Mouse (Mus musculus) CH12.LX (cell line): ENCODE data around the gene Klc1. TPM values are rescaled to one million over a fixed set of nuclear protein-coding genes. Genes with fewer than 3 reads are reported as not detected.

Experiments used
- DNase-seq: peaks from one replicate; pipeline ENCODE4 v3.0.0-alpha.2; 2013; ENCODE audit errors: extremely low read depth
- H3K27ac ChIP-seq: 2 replicates; pipeline ENCODE4 v1.5.1; 2012; ENCODE audit warnings: low read depth, mild to moderate bottlenecking, control low read depth, moderate library complexity; ENCODE audit not compliant: insufficient read depth
- H3K27me3 ChIP-seq: replicated peaks from 2 replicates; pipeline ENCODE3; 2012; ENCODE audit warnings: inconsistent platforms
- H3K36me3 ChIP-seq, 2 experiments: replicated peaks in 1 of 2; 2 replicates each; pipeline versions ENCODE3 to v1.6.1; 2012; ENCODE audit warnings: inconsistent platforms in 1 of 2, low read length in 1 of 2, mild to moderate bottlenecking in 1 of 2, mixed read lengths in 1 of 2, moderate library complexity in 1 of 2; ENCODE audit not compliant: control insufficient read depth in 1 of 2, insufficient read depth in 1 of 2
- H3K4me1 ChIP-seq, 2 experiments: 2 replicates each; pipeline ENCODE4 v1.6.1; 2012; ENCODE audit warnings: inconsistent platforms in 1 of 2, moderate library complexity in 1 of 2; ENCODE audit not compliant: insufficient read depth in 2 of 2, control insufficient read depth in 1 of 2
- H3K4me2 ChIP-seq: 2 replicates; pipeline ENCODE4 v1.6.1; 2012; ENCODE audit warnings: low read depth, mild to moderate bottlenecking, control low read depth; ENCODE audit not compliant: poor library complexity, insufficient read depth, severe bottlenecking
- H3K4me3 ChIP-seq, 3 experiments: fragments of 150-350 bp in 1 of 3; sonication (generic) in 1 of 3; replicated peaks in 1 of 3; 2 replicates each; pipeline versions ENCODE3 to v1.5.1; 2011 to 2012; ENCODE audit warnings: low read depth in 2 of 3, low read length in 2 of 3, mild to moderate bottlenecking in 2 of 3, moderate library complexity in 2 of 3, control low read depth in 1 of 3, improper control_type of control experiment in 1 of 3, inconsistent platforms in 1 of 3, mixed read lengths in 1 of 3; ENCODE audit not compliant: poor library complexity in 1 of 3
- H3K79me2 ChIP-seq: replicated peaks from 2 replicates; pipeline ENCODE4 v1.6.1; 2012; ENCODE audit warnings: mild to moderate bottlenecking, moderate library complexity; ENCODE audit not compliant: control insufficient read depth, poor library complexity, insufficient read depth, severe bottlenecking; ENCODE audit errors: extremely low read depth
- H3K9ac ChIP-seq: 2 replicates; pipeline ENCODE4 v1.6.1; 2012; ENCODE audit warnings: low read depth, mild to moderate bottlenecking, control low read depth, moderate library complexity; ENCODE audit not compliant: insufficient read depth
- H3K9me3 ChIP-seq: replicated peaks from 2 replicates; pipeline ENCODE3; 2012; ENCODE audit warnings: low read length, inconsistent platforms, mixed read lengths
- BHLHE40 ChIP-seq: IDR thresholded peaks from 2 replicates; pipeline ENCODE4 v1.6.1; 2011; ENCODE audit warnings: mild to moderate bottlenecking, low read depth, low read length, improper control_type of control experiment
- CHD2 ChIP-seq: IDR thresholded peaks from 2 replicates; pipeline ENCODE4 v1.6.1; 2011; ENCODE audit warnings: low read length, improper control_type of control experiment
- CTCF ChIP-seq, 2 experiments: IDR thresholded peaks in 1 of 2; conservative IDR thresholded peaks in 1 of 2; 2 replicates each; pipeline ENCODE4 v1.5.1; 2011 to 2012; ENCODE audit warnings: low read depth in 2 of 2, low read length in 2 of 2, improper control_type of control experiment in 1 of 2, inconsistent platforms in 1 of 2, mild to moderate bottlenecking in 1 of 2, moderate library complexity in 1 of 2
- E2F4 ChIP-seq: IDR thresholded peaks from 2 replicates; pipeline ENCODE4 v1.6.1; 2011; ENCODE audit warnings: low read depth, low read length, improper control_type of control experiment; ENCODE audit not compliant: insufficient replicate concordance
- ELF1 ChIP-seq: IDR thresholded peaks from 2 replicates; pipeline ENCODE4 v1.6.1; 2014; ENCODE audit warnings: low read depth, mild to moderate bottlenecking, inconsistent platforms, low read length, improper control_type of control experiment
- EP300 ChIP-seq: IDR thresholded peaks from 2 replicates; pipeline ENCODE4 v1.6.1; 2011; ENCODE audit warnings: low read length, improper control_type of control experiment
- GABPA ChIP-seq: IDR thresholded peaks from 2 replicates; pipeline ENCODE4 v1.6.1; 2012; ENCODE audit warnings: low read depth, low read length, improper control_type of control experiment, inconsistent platforms; ENCODE audit not compliant: insufficient replicate concordance
- HCFC1 ChIP-seq: IDR thresholded peaks from 2 replicates; pipeline ENCODE4 v1.6.1; 2012; ENCODE audit warnings: low read depth, mild to moderate bottlenecking, inconsistent platforms, low read length, improper control_type of control experiment
- JUN ChIP-seq: IDR thresholded peaks from 2 replicates; pipeline ENCODE4 v1.6.1; 2011; ENCODE audit warnings: low read depth, mild to moderate bottlenecking, low read length, improper control_type of control experiment, moderate library complexity; ENCODE audit not compliant: insufficient read depth
- KAT2A ChIP-seq: IDR thresholded peaks from 2 replicates; pipeline ENCODE4 v1.6.1; 2012; ENCODE audit warnings: low read length, improper control_type of control experiment, inconsistent platforms; ENCODE audit not compliant: insufficient replicate concordance
- MAFK ChIP-seq: IDR thresholded peaks from 2 replicates; pipeline ENCODE4 v1.6.1; 2011; ENCODE audit warnings: low read length, improper control_type of control experiment; ENCODE audit not compliant: insufficient replicate concordance
- MXI1 ChIP-seq: IDR thresholded peaks from 2 replicates; pipeline ENCODE4 v1.6.1; 2011; ENCODE audit warnings: mild to moderate bottlenecking, low read depth, low read length, improper control_type of control experiment
- NRF1 ChIP-seq: IDR thresholded peaks from 2 replicates; pipeline ENCODE4 v1.6.1; 2014; ENCODE audit warnings: low read depth, mild to moderate bottlenecking, inconsistent platforms, low read length, improper control_type of control experiment, moderate library complexity
- POLR2AphosphoS2 ChIP-seq: IDR thresholded peaks from 2 replicates; pipeline ENCODE4 v1.6.1; 2011; ENCODE audit warnings: low read depth, low read length, improper control_type of control experiment
- RAD21 ChIP-seq: IDR thresholded peaks from 2 replicates; pipeline ENCODE4 v1.6.1; 2011; ENCODE audit warnings: low read depth, mild to moderate bottlenecking, low read length, improper control_type of control experiment, moderate library complexity
- RCOR1 ChIP-seq: conservative IDR thresholded peaks from 2 replicates; pipeline ENCODE4 v1.6.1; 2012; ENCODE audit warnings: low read depth, mild to moderate bottlenecking, inconsistent platforms, low read length, improper control_type of control experiment
- SIN3A ChIP-seq: IDR thresholded peaks from 2 replicates; pipeline ENCODE4 v1.6.1; 2012; ENCODE audit warnings: low read length, improper control_type of control experiment, inconsistent platforms
- SMC3 ChIP-seq: IDR thresholded peaks from 2 replicates; pipeline ENCODE4 v1.6.1; 2011; ENCODE audit warnings: low read depth, low read length, improper control_type of control experiment
- TBP ChIP-seq: conservative IDR thresholded peaks from 2 replicates; pipeline ENCODE4 v1.6.1; 2011; ENCODE audit warnings: low read depth, low read length, improper control_type of control experiment
- TCF12 ChIP-seq: IDR thresholded peaks from 2 replicates; pipeline ENCODE4 v1.6.1; 2014; ENCODE audit warnings: low read depth, mild to moderate bottlenecking, inconsistent platforms, low read length, improper control_type of control experiment
- UBTF ChIP-seq: IDR thresholded peaks from 2 replicates; pipeline ENCODE4 v1.6.1; 2012; ENCODE audit warnings: low read depth, mild to moderate bottlenecking, inconsistent platforms, low read length, improper control_type of control experiment, moderate library complexity
- USF1 ChIP-seq: IDR thresholded peaks from 2 replicates; pipeline ENCODE4 v1.6.1; 2014; ENCODE audit warnings: low read depth, mild to moderate bottlenecking, inconsistent platforms, low read length, improper control_type of control experiment
- USF2 ChIP-seq: conservative IDR thresholded peaks from 2 replicates; pipeline ENCODE4 v1.6.1; 2011; ENCODE audit warnings: low read depth, low read length, improper control_type of control experiment
- ZC3H11A ChIP-seq: IDR thresholded peaks from 2 replicates; pipeline ENCODE4 v1.6.1; 2012; ENCODE audit warnings: low read depth, mild to moderate bottlenecking, inconsistent platforms, low read length, improper control_type of control experiment
- ZKSCAN1 ChIP-seq: IDR thresholded peaks from 2 replicates; pipeline ENCODE4 v1.6.1; 2012; ENCODE audit warnings: low read depth, inconsistent platforms, low read length, improper control_type of control experiment, borderline replicate concordance
- ZMIZ1 ChIP-seq: IDR thresholded peaks from 2 replicates; pipeline ENCODE4 v1.6.1; 2012; ENCODE audit warnings: low read depth, mild to moderate bottlenecking, inconsistent platforms, low read length, improper control_type of control experiment
- ZNF384 ChIP-seq: IDR thresholded peaks from 2 replicates; pipeline ENCODE4 v1.6.1; 2012; ENCODE audit warnings: low read depth, low read length, improper control_type of control experiment, inconsistent platforms
- dilution Hi-C: fragments of 300-500 bp; cut with MboI; formaldehyde crosslinking; loops from 2 replicates; pipeline ENCODE4 v1.14.3; 2020; ENCODE audit warnings: low sequenced_read_pairs; ENCODE audit not compliant: extremely low pct_unique_long_range_greater_than_20kb, extremely low pct_ligation_motif_present
- in situ Hi-C: fragments of 300-500 bp; cut with MboI; formaldehyde crosslinking; loops from 3 replicates; pipeline ENCODE4 v1.14.3; 2019; ENCODE audit warnings: low sequenced_read_pairs, low pct_ligation_motif_present, low pct_unique_long_range_greater_than_20kb, mixed read lengths
- polyA plus RNA-seq: library from polyadenylated mRNA; unstranded; fragments of >175 nt; gene quantifications from 2 replicates; pipeline ENCODE4 v1.2.1, GENCODE M21; 2012; ENCODE audit warnings: low read depth; ENCODE audit not compliant: insufficient read length
- total RNA-seq, 2 experiments: library from RNA; depleted of rRNA; stranded (reverse); fragments of 300-350 nt in 1 of 2; fragments of >200 nt in 1 of 2; gene quantifications; 2 replicates each; pipeline ENCODE4 v1.2.3; 2012 to 2014

The Klc1 gene
- total and polyA plus RNA-seq, 3 experiments: 45.6 to 77.0 (median 55.1) TPM

- no peak overlapping the region for H3K27ac ChIP-seq
- no peaks in the 10 kb centered on the region for H3K79me2 ChIP-seq
- peaks cover 13 to 48% of the 10 kb centered on the region in 2 experiments for H3K4me1 ChIP-seq
- peaks cover 10 to 67% of the 10 kb centered on the region in 2 experiments for H3K36me3 ChIP-seq
- no peak overlapping the region for H3K9ac ChIP-seq
- TF ChIP-seq E2F4 (no peak), TBP (no peak), SIN3A (no peak), EP300 (no peak), UBTF (no peak), GABPA (no peak), ZMIZ1 (no peak), RAD21 (no peak), BHLHE40 (no peak), KAT2A (no peak), RCOR1 (no peak), ELF1 (no peak), USF1 (no peak), USF2 (no peak), TCF12 (no peak), ZKSCAN1 (no peak), MXI1 (no peak), SMC3 (no peak), CTCF (conservative IDR thresholded peaks at IDR 0.05 in 1 of 2, IDR thresholded peaks at IDR 0.05 in 1 of 2; ENCODE audit: low read depth in 2 of 2, low read length in 2 of 2) (no peak), JUN (no peak)
- H3K9me3 ChIP-seq: no peaks in the 10 kb centered on the region
- no peak overlapping the region for H3K4me2 ChIP-seq
- no peak overlapping the region for H3K4me3 ChIP-seq
- in situ Hi-C loops (no loop called here), dilution Hi-C loops (no loop called here)
- DNase-seq: no peak
- no peaks in the 10 kb centered on the region for H3K27me3 ChIP-seq
Observed at GRCm38 (mm10) chr12:111832643-111833042, 74.0 kb downstream of the Klc1 start.

GRCm38 (mm10) chr12:111833457-111833856, 74.8 kb downstream of the Klc1 start:
- H3K9ac ChIP-seq: no peak overlapping the region
- no peaks in the 10 kb centered on the region for H3K9me3 ChIP-seq
- peaks cover 3 to 62% of the 10 kb centered on the region in 2 experiments for H3K36me3 ChIP-seq
- no peak overlapping the region for H3K4me3 ChIP-seq
- DNase-seq: no peak
- H3K79me2 ChIP-seq: no peaks in the 10 kb centered on the region
- no peaks in the 10 kb centered on the region for H3K27me3 ChIP-seq
- dilution Hi-C loops: no loop called here
- no peak overlapping the region for H3K4me2 ChIP-seq
- in situ Hi-C loops: no loop called here
- peaks cover 13 to 48% of the 10 kb centered on the region in 2 experiments for H3K4me1 ChIP-seq
- no peak for TF ChIP-seq HCFC1
- TF ChIP-seq MAFK: no peak
- TF ChIP-seq POLR2AphosphoS2: no peak
- no peak for TF ChIP-seq ZC3H11A
- TF ChIP-seq USF2: no peak
- no peak for TF ChIP-seq NRF1
- no peak for TF ChIP-seq ZMIZ1
- TF ChIP-seq BHLHE40: no peak
- no peak for TF ChIP-seq CTCF (conservative IDR thresholded peaks at IDR 0.05 in 1 of 2, IDR thresholded peaks at IDR 0.05 in 1 of 2; ENCODE audit: low read depth in 2 of 2, low read length in 2 of 2)
- no peak for TF ChIP-seq CHD2
- no peak for TF ChIP-seq E2F4
- no peak for TF ChIP-seq ZNF384
- no peak for TF ChIP-seq KAT2A
- TF ChIP-seq, all 38 proteins: peak for 0
- no peak overlapping the region for H3K27ac ChIP-seq
